Mouse (Mus musculus) forebrain, embryonic 12.5 days (tissue): ENCODE results near the gene Tpbpb. TPM values are rescaled to one million over a fixed set of nuclear protein-coding genes. Genes with fewer than 3 reads are reported as not detected.
"Not testable (repeated sequence)": the region's sequence is repeated elsewhere in the genome, so short reads cannot be mapped to it uniquely, and the experiment has no call there.

Experiments
- ATAC-seq: fragments of 200-750 bp; cut with Nextera tagmentation; 2 replicates; pipeline ENCODE4 v1.8.0; 2017; ENCODE audit warnings: moderate TSS enrichment; ENCODE audit not compliant: low FRiP score
- H3K27ac ChIP-seq: fragments of 300-500 bp; sonication (generic); 2 replicates; pipeline ENCODE4 v1.5.1; 2016; ENCODE audit warnings: mild to moderate bottlenecking
- H3K27me3 ChIP-seq: fragments of 300-500 bp; sonication (generic); 2 replicates; pipeline ENCODE4 v1.6.1; 2016; ENCODE audit warnings: mild to moderate bottlenecking
- H3K36me3 ChIP-seq: fragments of 300-500 bp; sonication (generic); replicated peaks from 2 replicates; pipeline ENCODE4 v1.6.1; 2016; ENCODE audit warnings: mild to moderate bottlenecking
- H3K4me1 ChIP-seq: fragments of 300-500 bp; sonication (generic); 2 replicates; pipeline ENCODE4 v1.6.1; 2016
- H3K4me2 ChIP-seq: fragments of 300-500 bp; sonication (generic); 2 replicates; pipeline ENCODE4 v1.6.1; 2016; ENCODE audit warnings: mild to moderate bottlenecking, moderate library complexity
- H3K4me3 ChIP-seq: fragments of 300-500 bp; sonication (generic); replicated peaks from 2 replicates; pipeline ENCODE4 v1.5.1; 2016; ENCODE audit warnings: mild to moderate bottlenecking
- H3K9ac ChIP-seq: fragments of 300-500 bp; sonication (generic); 2 replicates; pipeline ENCODE4 v1.6.1; 2016; ENCODE audit warnings: mild to moderate bottlenecking
- H3K9me3 ChIP-seq: fragments of 300-500 bp; sonication (generic); 2 replicates; pipeline ENCODE4 v1.6.1; 2016
- WGBS: fragments of 180-500 bp; shearing (Covaris S2); methylation state at CpG from one replicate; pipeline ENCODE4 v1.1.7; 2016; 5-methylcytosine and 5-hydroxymethylcytosine counted together
- polyA plus RNA-seq: library from polyadenylated mRNA; unstranded; fragments of >200 nt; fragmentation: Nextera tagmentation; extraction: Ambion mirVana; gene quantifications from 2 replicates; pipeline ENCODE4 v1.2.1, GENCODE M21; 2016

Tpbpb gene
- not detected in 2 replicates for polyA plus RNA-seq

DNA sequence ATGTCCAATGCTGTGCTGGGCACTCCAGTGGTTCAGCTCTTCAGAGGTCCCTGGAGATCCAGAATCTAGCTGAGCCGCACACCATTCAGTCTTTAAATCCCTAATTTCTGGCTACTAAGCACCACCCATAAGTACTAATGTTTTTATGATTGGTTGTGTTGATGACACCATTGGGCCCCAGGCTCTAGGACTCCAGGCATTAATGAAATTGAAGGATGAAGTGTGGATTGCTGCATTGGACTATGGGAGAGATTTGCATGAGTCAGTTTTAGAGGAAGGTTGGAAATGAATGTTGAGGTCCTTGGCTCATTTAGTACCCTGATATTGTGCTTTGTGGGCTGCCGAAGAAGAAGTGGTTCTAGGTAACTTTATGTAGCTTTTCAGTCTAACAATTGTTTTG, at the start of gene Tpbpb:
Gene Tpbpb (minus strand): TSS at position 101 of the 400 bp plus-strand sequence.
- H3K9ac ChIP-seq, H3K4me3 ChIP-seq, ATAC-seq, H3K4me1 ChIP-seq, H3K36me3 ChIP-seq, H3K27ac ChIP-seq, H3K4me2 ChIP-seq, H3K9me3 ChIP-seq, H3K27me3 ChIP-seq: not testable (repeated sequence)
- 81% methylated on average over 2 of the region's 2 CpGs for WGBS

DNA sequence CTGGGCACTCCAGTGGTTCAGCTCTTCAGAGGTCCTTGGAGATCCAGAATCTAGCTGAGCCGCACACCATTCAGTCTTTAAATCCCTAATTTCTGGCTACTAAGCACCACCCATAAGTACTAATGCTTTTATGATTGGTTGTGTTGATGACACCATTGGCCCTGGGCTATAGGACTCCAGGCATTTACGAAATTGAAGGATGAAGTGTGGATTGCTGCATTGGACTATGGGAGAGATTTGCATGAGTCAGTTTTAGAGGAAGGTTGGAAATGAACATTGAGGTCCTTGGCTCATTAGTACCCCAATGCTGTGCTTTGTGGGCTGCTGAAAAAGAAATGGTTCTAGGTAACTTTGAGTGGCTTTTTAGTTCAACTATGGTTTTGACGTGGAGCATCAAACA, 37.2 kb upstream of the Tpbpb start, which contains the start of gene Tpbpa:
Gene Tpbpa (minus strand): TSS at position 101 of the 400 bp plus-strand sequence.
- WGBS, result 79% methylated on average over 3 of the region's 3 CpGs
- not testable (repeated sequence) for ATAC-seq, H3K4me2 ChIP-seq, H3K27ac ChIP-seq, H3K9ac ChIP-seq, H3K4me3 ChIP-seq, H3K36me3 ChIP-seq, H3K4me1 ChIP-seq, H3K27me3 ChIP-seq
- H3K9me3 ChIP-seq, result peaks cover 10% of the 10 kb centered on the region

DNA sequence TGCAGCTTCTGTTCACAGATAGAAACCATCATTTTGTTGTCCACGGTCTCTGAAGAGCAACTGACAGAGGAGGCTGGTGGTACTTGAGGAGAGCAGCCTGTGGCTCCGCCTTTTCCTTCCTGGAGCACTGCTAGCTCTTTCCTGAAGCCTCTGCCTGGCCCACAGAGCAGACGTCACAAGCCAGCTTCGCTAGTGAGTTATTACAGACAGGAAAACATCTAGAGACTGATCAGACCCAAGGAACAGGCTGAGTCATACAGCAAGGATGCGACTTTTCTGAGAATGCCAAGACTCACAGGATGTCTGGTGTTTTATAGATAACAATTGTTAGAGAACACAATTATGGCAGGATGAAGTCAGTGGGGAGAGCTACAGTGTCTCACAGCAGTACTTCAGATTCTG, 31.8 kb upstream of the Tpbpb start, which contains the start of the genes Gm49391 and Ctla2a:
Gene Gm49391 (minus strand): TSS at position 72 of the 402 bp plus-strand sequence.
Gene Ctla2a (minus strand): TSS at position 126 of the 402 bp plus-strand sequence.
- no peaks in the 10 kb centered on the region for H3K27me3 ChIP-seq
- no peak for ATAC-seq
- no peak within 1 kb of the TSS for H3K4me2 ChIP-seq
- H3K4me1 ChIP-seq, result no peaks in the 10 kb centered on the region
- no peak within 1 kb of the TSS for H3K9ac ChIP-seq
- no peak within 1 kb of the TSS for H3K27ac ChIP-seq
- H3K9me3 ChIP-seq, result peaks cover 4% of the 10 kb centered on the region
- no peaks in the 10 kb centered on the region for H3K36me3 ChIP-seq
- no peak within 1 kb of the TSS for H3K4me3 ChIP-seq
- WGBS, result 81% methylated on average over 5 of the region's 5 CpGs

DNA sequence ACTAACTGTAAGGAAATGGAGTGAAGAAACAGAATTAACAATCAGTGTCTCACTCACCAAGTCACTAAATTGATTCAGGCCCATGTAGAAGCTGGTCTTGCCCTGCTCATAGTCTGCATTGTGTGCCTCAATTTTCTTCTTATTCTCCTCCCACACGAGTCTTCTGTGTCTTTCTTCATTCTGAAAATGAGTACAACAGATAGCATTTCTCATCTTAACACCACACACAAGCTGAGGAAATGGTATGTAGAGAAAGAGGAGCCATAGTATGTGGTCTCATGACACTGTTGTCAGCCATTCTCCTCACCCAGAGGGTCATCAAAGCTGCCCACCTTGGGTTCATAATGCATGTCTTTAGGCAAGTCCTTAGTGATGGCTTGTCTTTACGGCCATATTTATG, 30.8 kb upstream of the Tpbpb start, which contains the start of gene Gm49393:
Gene Gm49393 (minus strand): TSS at position 101 of the 400 bp plus-strand sequence.
- H3K4me3 ChIP-seq, H3K4me2 ChIP-seq, H3K36me3 ChIP-seq, ATAC-seq, H3K4me1 ChIP-seq, H3K9me3 ChIP-seq, H3K27me3 ChIP-seq, H3K9ac ChIP-seq, H3K27ac ChIP-seq: not testable (repeated sequence)
- 65% methylated on average over 2 of the region's 2 CpGs for WGBS

DNA sequence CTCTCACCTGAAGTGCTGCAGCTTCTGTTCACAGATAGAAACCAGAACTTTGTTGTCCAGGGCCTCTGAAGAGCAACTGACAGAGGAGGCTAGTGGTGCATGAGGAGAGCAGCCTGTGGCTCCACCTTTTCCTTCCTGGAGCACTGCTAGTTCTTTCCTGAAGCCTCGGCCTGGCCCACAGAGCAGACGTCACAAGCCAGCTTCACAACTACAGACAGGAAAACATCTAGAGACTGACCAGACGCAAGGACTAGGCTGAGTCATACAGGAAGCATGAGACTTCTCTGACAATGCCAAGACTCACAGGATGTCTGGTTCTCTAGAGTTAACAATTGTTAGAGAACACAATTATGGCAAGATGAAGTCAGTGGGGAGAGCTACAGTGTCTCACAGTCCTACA, 7.4 kb downstream of the Tpbpb start, which contains the start of gene Ctla2b:
Gene Ctla2b (minus strand): TSS at position 120 of the 400 bp plus-strand sequence.
- no peak for ATAC-seq
- no peak within 1 kb of the TSS for H3K4me2 ChIP-seq
- no peak within 1 kb of the TSS for H3K27ac ChIP-seq
- H3K27me3 ChIP-seq, result no peaks in the 10 kb centered on the region
- no peak within 1 kb of the TSS for H3K9ac ChIP-seq
- no peaks in the 10 kb centered on the region for H3K36me3 ChIP-seq
- 90% methylated on average over 3 of the region's 3 CpGs for WGBS
- no peak within 1 kb of the TSS for H3K4me3 ChIP-seq
- no peaks in the 10 kb centered on the region for H3K4me1 ChIP-seq
- no peaks in the 10 kb centered on the region for H3K9me3 ChIP-seq

DNA sequence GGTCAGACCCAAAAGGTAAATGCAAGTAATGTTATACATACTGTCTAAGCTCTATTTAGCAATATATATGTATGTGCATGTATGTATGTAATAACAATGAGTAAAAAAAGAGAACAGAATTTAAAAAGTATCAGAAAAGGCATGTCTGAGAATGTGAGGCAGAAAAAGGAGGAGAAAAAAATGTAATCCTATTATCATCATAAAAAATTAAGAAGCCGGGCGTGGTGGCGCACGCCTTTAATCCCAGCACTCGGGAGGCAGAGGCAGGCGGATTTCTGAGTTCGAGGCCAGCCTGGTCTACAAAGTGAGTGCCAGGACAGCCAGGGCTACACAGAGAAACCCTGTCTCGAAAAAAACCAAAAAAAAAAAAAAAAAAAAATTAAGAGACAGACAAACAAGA, 7.9 kb downstream of the Tpbpb start, which contains the start of gene Gm49392:
Gene Gm49392 (minus strand): TSS at position 101 of the 400 bp plus-strand sequence.
- not testable (repeated sequence) for H3K9ac ChIP-seq, H3K27ac ChIP-seq, H3K36me3 ChIP-seq, H3K27me3 ChIP-seq, ATAC-seq, H3K4me1 ChIP-seq, H3K9me3 ChIP-seq, H3K4me2 ChIP-seq, H3K4me3 ChIP-seq
- 90% methylated on average over 8 of the region's 8 CpGs for WGBS

DNA sequence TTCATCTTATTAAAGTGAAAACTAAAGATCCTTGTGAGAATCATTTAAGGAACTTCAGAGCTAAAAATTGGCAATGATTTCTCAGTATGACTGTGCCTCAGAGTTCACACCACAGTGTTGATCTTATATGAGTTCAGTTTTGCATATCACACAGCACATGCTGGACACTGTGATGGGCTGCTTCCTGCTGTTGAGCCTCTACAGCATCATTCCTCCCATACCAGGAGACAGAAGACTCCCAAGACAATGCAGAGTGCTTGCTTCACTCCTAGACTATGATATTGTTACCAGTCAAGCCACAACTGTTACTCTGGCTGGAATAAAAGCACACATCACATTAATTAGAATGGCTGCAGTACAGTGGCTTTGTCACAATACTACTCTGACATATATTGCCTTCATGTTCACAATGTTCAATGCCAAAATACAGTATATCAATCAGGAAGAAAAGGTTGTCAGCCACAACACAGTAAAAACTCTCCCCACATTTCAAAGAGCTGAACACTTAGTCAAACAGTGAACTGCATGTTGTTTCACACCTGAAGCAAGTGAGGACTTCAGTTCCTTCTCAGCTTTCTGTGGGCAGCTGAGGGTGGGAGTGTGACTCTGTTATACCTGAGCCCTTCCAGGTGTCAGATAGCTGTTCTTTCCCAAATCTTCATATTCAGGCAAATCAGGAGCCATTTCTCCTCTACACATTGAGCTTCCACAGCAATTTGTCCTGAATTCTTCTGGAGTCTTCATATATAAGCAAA, 9.1 kb downstream of the Tpbpb start:
- no peak overlapping the region for H3K27ac ChIP-seq
- H3K9me3 ChIP-seq, result no peaks in the 10 kb centered on the region
- no peaks in the 10 kb centered on the region for H3K36me3 ChIP-seq
- H3K9ac ChIP-seq, result no peak overlapping the region
- ATAC-seq, result no peak
- H3K4me3 ChIP-seq, result no peak overlapping the region
- H3K4me1 ChIP-seq, result no peaks in the 10 kb centered on the region
- no peaks in the 10 kb centered on the region for H3K27me3 ChIP-seq
- H3K4me2 ChIP-seq, result no peak overlapping the region

DNA sequence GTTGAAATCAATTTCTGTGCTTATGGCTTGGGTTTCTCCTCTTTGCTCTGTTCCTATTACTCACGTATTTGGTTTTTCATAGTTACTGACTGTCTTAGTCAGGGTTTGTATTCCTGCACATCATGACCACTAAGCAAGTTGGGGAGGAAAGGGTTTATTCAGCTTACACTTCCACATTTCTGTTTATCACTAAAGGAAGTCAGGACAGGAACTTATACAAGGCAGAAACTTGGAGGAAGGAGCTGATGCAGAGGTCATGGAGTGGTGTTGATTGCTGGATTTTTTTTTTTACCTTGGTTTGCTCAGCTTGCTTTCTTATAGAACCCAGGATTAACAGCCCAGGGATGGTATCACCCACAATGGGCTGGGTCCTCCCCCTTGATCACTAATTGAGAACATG, 12.4 kb downstream of the Tpbpb start:
- Histone ChIP-seq H3K4me1 (no peaks in the 10 kb centered on the region), H3K4me3 (no peak overlapping the region), H3K27ac (no peak overlapping the region), H3K9ac (no peak overlapping the region), H3K4me2 (no peak overlapping the region), H3K36me3 (no peaks in the 10 kb centered on the region), H3K9me3 (no peaks in the 10 kb centered on the region), H3K27me3 (no peaks in the 10 kb centered on the region)
- WGBS, result 100% methylated on average over 1 of the region's 1 CpGs
- ATAC-seq, result no peak

DNA sequence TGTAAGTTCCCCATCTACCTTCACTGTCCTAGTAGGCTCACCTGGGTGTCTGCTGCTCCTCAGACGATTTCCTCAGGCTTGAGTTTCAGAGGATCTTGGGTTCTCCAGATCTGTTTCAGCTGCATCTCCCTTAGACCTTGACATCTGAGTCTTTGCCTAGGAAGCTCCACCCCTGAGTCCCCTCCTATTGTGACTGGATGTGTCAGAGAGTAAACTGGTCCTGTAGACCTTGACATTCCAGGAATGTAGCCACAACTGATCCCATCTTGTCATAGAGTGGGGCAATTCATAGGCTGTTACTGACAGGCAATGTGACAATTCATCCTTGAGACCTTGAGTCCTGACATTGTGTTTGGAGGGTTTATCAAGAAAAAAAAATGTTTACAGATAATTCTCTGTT, 40.4 kb downstream of the Tpbpb start, which contains the start of gene 4930486L24Rik:
Gene 4930486L24Rik (minus strand): TSS at position 195 of the 400 bp plus-strand sequence.
- Histone ChIP-seq H3K27ac (no peak within 1 kb of the TSS), H3K9me3 (0 out of 2 replicates have a peak, but pooled peaks cover 5% of the 10 kb centered on the region), H3K36me3 (no peaks in the 10 kb centered on the region), H3K4me3 (no peak within 1 kb of the TSS), H3K9ac (no peak within 1 kb of the TSS), H3K4me1 (no peaks in the 10 kb centered on the region), H3K4me2 (no peak within 1 kb of the TSS), H3K27me3 (no peaks in the 10 kb centered on the region)
- no peak for ATAC-seq
- 50% methylated on average over 1 of the region's 1 CpGs for WGBS

Other genes starting within 250 kb of the Tpbpb start
- not detected in 2 replicates for gene BC051665, start 118.5 kb downstream of the Tpbpb start, polyA plus RNA-seq
- gene Ctsll3, start 102.0 kb downstream of the Tpbpb start, polyA plus RNA-seq, result not detected in 2 replicates
- gene 4930486L24Rik, start 40.4 kb downstream of the Tpbpb start, polyA plus RNA-seq, result 0.14 TPM in 1 of 2 replicates, not detected in the other
- gene Gm49392, start 8.0 kb downstream of the Tpbpb start, polyA plus RNA-seq, result not detected in 2 replicates
- gene Ctla2b, start 7.4 kb downstream of the Tpbpb start, polyA plus RNA-seq, result 1.2 and 1.3 TPM in 2 replicates
- gene Gm49393, start 30.7 kb upstream of the Tpbpb start, polyA plus RNA-seq, result not detected in 2 replicates
- gene Gm49391, start 31.7 kb upstream of the Tpbpb start, polyA plus RNA-seq, result 0.96 and 1.1 TPM in 2 replicates
- gene Ctla2a, start 31.7 kb upstream of the Tpbpb start, polyA plus RNA-seq, result 8.2 and 11.0 TPM in 2 replicates
- gene Tpbpa, start 37.1 kb upstream of the Tpbpb start, polyA plus RNA-seq, result not detected in 2 replicates
- gene Ctsj, start 101.1 kb upstream of the Tpbpb start, polyA plus RNA-seq, result not detected in 2 replicates
- not detected in 2 replicates for gene Ctsq, start 135.8 kb upstream of the Tpbpb start, polyA plus RNA-seq